Mouse (Mus musculus) forebrain, embryonic 13.5 days (tissue): ENCODE results near the gene Nr1h2. TPM values are rescaled to one million over a fixed set of nuclear protein-coding genes. Genes with fewer than 3 reads are reported as not detected.

Experiments used
- ATAC-seq: fragments of 200-750 bp; cut with Nextera tagmentation; 2 replicates; pipeline ENCODE4 v1.8.0; 2017
- H3K27ac ChIP-seq: fragments of 300-500 bp; sonication (generic); 2 replicates; pipeline ENCODE4 v1.5.1; 2015; ENCODE audit warnings: inconsistent platforms, mild to moderate bottlenecking, moderate library complexity
- H3K27me3 ChIP-seq: fragments of 300-500 bp; sonication (generic); 2 replicates; pipeline ENCODE4 v1.6.1; 2015; ENCODE audit warnings: mild to moderate bottlenecking, inconsistent platforms
- H3K36me3 ChIP-seq: fragments of 300-500 bp; sonication (generic); 2 replicates; pipeline ENCODE4 v1.6.1; 2015; ENCODE audit warnings: mild to moderate bottlenecking, inconsistent platforms; ENCODE audit not compliant: poor library complexity, severe bottlenecking
- H3K4me1 ChIP-seq: fragments of 300-500 bp; sonication (generic); 2 replicates; pipeline ENCODE4 v1.6.1; 2015; ENCODE audit warnings: inconsistent platforms
- H3K4me2 ChIP-seq: fragments of 300-500 bp; sonication (generic); 2 replicates; pipeline ENCODE4 v1.6.1; 2015; ENCODE audit warnings: inconsistent platforms, mild to moderate bottlenecking, moderate library complexity
- H3K4me3 ChIP-seq: fragments of 300-500 bp; sonication (generic); 2 replicates; pipeline ENCODE4 v1.5.1; 2015; ENCODE audit warnings: mild to moderate bottlenecking, inconsistent platforms
- H3K9ac ChIP-seq: fragments of 300-500 bp; sonication (generic); 2 replicates; pipeline ENCODE4 v1.6.1; 2015; ENCODE audit warnings: mild to moderate bottlenecking, inconsistent platforms
- H3K9me3 ChIP-seq: fragments of 300-500 bp; sonication (generic); replicated peaks from 2 replicates; pipeline ENCODE4 v1.6.1; 2016; ENCODE audit warnings: inconsistent platforms
- WGBS: fragments of 180-500 bp; shearing (Covaris S2); methylation state at CpG from one replicate; pipeline ENCODE4 v1.1.7; 2015; 5-methylcytosine and 5-hydroxymethylcytosine counted together
- polyA plus RNA-seq: library from polyadenylated mRNA; unstranded; fragments of >200 nt; fragmentation: Nextera tagmentation; extraction: Ambion mirVana; gene quantifications from 2 replicates; pipeline ENCODE4 v1.2.1, GENCODE M21; 2015

Gene Nr1h2
- polyA plus RNA-seq, 1 experiment from 2014 or later: 76.0 TPM

- WGBS: 48% methylated on average over 8 of the region's 8 CpGs
Observed at GRCm38 (mm10) chr7:44563284-44563683, 9.5 kb upstream of the Nr1h2 start.

GRCm38 (mm10) chr7:44560435-44561400, 7.0 kb upstream of the Nr1h2 start:
- 53% methylated on average over 18 of the region's 18 CpGs for WGBS
- Histone ChIP-seq H3K27ac (no peak overlapping the region), H3K4me3 (no peak overlapping the region), H3K27me3 (0 out of 2 replicates have a peak, but pooled peaks cover 9% of the 10 kb centered on the region), H3K4me1 (no peaks in the 10 kb centered on the region), H3K36me3 (no peaks in the 10 kb centered on the region), H3K9ac (no peak overlapping the region), H3K4me2 (no peak overlapping the region), H3K9me3 (no peaks in the 10 kb centered on the region)
- peak; percentile 70; the same call in 1 of the 2 replicates for ATAC-seq

More at GRCm38 (mm10) chr7:44563284-44563683, 9.5 kb upstream of the Nr1h2 start:
- Histone ChIP-seq H3K9ac (no peak overlapping the region), H3K27ac (no peak overlapping the region), H3K4me3 (no peak overlapping the region), H3K27me3 (0 out of 2 replicates have a peak, but pooled peaks cover 5% of the 10 kb centered on the region), H3K9me3 (no peaks in the 10 kb centered on the region), H3K4me1 (no peaks in the 10 kb centered on the region), H3K36me3 (no peaks in the 10 kb centered on the region), H3K4me2 (no peak overlapping the region)
- no peak for ATAC-seq

GRCm38 (mm10) chr7:44557629-44558028, 3.9 kb upstream of the Nr1h2 start:
- Histone ChIP-seq H3K9me3 (no peaks in the 10 kb centered on the region), H3K36me3 (no peaks in the 10 kb centered on the region), H3K9ac (no peak overlapping the region), H3K4me2 (no peak overlapping the region), H3K4me1 (peaks cover 6% of the 10 kb centered on the region), H3K27ac (no peak overlapping the region), H3K27me3 (peaks cover 9% of the 10 kb centered on the region; the same call in 1 of the 2 replicates), H3K4me3 (no peak overlapping the region)
- WGBS: 66% methylated on average over 2 of the region's 2 CpGs
- ATAC-seq: no peak

GRCm38 (mm10) chr7:44553196-44553764, 471 bp downstream of the Nr1h2 start:
- peak overlapping the region; percentile 63 for H3K9ac ChIP-seq
- peaks cover 9% of the 10 kb centered on the region; the same call in 1 of the 2 replicates for H3K27me3 ChIP-seq
- H3K36me3 ChIP-seq: peaks cover 33% of the 10 kb centered on the region
- H3K9me3 ChIP-seq: no peaks in the 10 kb centered on the region
- H3K4me2 ChIP-seq: peak overlapping the region; percentile 70
- peak overlapping the region; percentile 71 for H3K4me3 ChIP-seq
- peaks cover 11% of the 10 kb centered on the region for H3K4me1 ChIP-seq
- peak; percentile 68 for ATAC-seq
- peak overlapping the region; percentile 90 for H3K27ac ChIP-seq
- WGBS: under 1% methylated on average over 30 of the region's 32 CpGs

- H3K27me3 ChIP-seq: peaks cover 6% of the 10 kb centered on the region; the same call in 1 of the 2 replicates
- no peak for ATAC-seq
- WGBS: 86% methylated on average over 31 of the region's 31 CpGs
- H3K9me3 ChIP-seq: no peaks in the 10 kb centered on the region
- H3K4me2 ChIP-seq: peak overlapping the region; percentile 70
- H3K27ac ChIP-seq: no peak overlapping the region
- peaks cover 33% of the 10 kb centered on the region for H3K36me3 ChIP-seq
- peak overlapping the region; percentile 71 for H3K4me3 ChIP-seq
- H3K4me1 ChIP-seq: peaks cover 20% of the 10 kb centered on the region
- H3K9ac ChIP-seq: peak overlapping the region; percentile 63; the same call in 1 of the 2 replicates
Observed at GRCm38 (mm10) chr7:44552141-44552908, 1.4 kb downstream of the Nr1h2 start.

GRCm38 (mm10) chr7:44551731-44552130, 2.0 kb downstream of the Nr1h2 start:
- H3K27me3 ChIP-seq: peaks cover 6% of the 10 kb centered on the region; the same call in 1 of the 2 replicates
- no peak for ATAC-seq
- WGBS: 85% methylated on average over 22 of the region's 22 CpGs
- no peaks in the 10 kb centered on the region for H3K9me3 ChIP-seq
- peaks cover 33% of the 10 kb centered on the region for H3K36me3 ChIP-seq
- no peak overlapping the region for H3K27ac ChIP-seq
- peaks cover 25% of the 10 kb centered on the region for H3K4me1 ChIP-seq
- no peak overlapping the region for H3K4me2 ChIP-seq
- no peak overlapping the region; the same call in 1 of the 2 replicates for H3K4me3 ChIP-seq
- H3K9ac ChIP-seq: peak overlapping the region; percentile 21; the same call in 1 of the 2 replicates

- H3K27me3 ChIP-seq: peaks cover 6% of the 10 kb centered on the region; the same call in 1 of the 2 replicates
- no peaks in the 10 kb centered on the region for H3K9me3 ChIP-seq
- WGBS: 93% methylated on average over 21 of the region's 21 CpGs
- H3K4me1 ChIP-seq: peaks cover 25% of the 10 kb centered on the region
- no peak overlapping the region for H3K4me2 ChIP-seq
- H3K36me3 ChIP-seq: peaks cover 33% of the 10 kb centered on the region
- H3K27ac ChIP-seq: no peak overlapping the region
- H3K4me3 ChIP-seq: no peak overlapping the region
- no peak overlapping the region for H3K9ac ChIP-seq
- ATAC-seq: no peak
Observed at GRCm38 (mm10) chr7:44551301-44551700, 2.5 kb downstream of the Nr1h2 start.

GRCm38 (mm10) chr7:44550409-44550678, 3.4 kb downstream of the Nr1h2 start:
- ATAC-seq: no peak
- 94% methylated on average over 12 of the region's 12 CpGs for WGBS
- Histone ChIP-seq H3K36me3 (peaks cover 36% of the 10 kb centered on the region), H3K9me3 (no peaks in the 10 kb centered on the region), H3K27me3 (peaks cover 1% of the 10 kb centered on the region; the same call in 1 of the 2 replicates), H3K4me1 (peaks cover 25% of the 10 kb centered on the region), H3K4me3 (no peak overlapping the region), H3K27ac (no peak overlapping the region), H3K9ac (no peak overlapping the region), H3K4me2 (no peak overlapping the region)

- 95% methylated on average over 23 of the region's 23 CpGs for WGBS
- no peaks in the 10 kb centered on the region for H3K9me3 ChIP-seq
- peaks cover 36% of the 10 kb centered on the region for H3K36me3 ChIP-seq
- H3K9ac ChIP-seq: no peak overlapping the region
- no peaks in the 10 kb centered on the region for H3K27me3 ChIP-seq
- H3K4me2 ChIP-seq: no peak overlapping the region
- no peak overlapping the region; the same call in 1 of the 2 replicates for H3K27ac ChIP-seq
- H3K4me1 ChIP-seq: peaks cover 25% of the 10 kb centered on the region
- no peak for ATAC-seq
- H3K4me3 ChIP-seq: no peak overlapping the region
Observed at GRCm38 (mm10) chr7:44549621-44550408, 3.9 kb downstream of the Nr1h2 start.

- Histone ChIP-seq H3K27me3 (no peaks in the 10 kb centered on the region), H3K4me1 (peaks cover 25% of the 10 kb centered on the region), H3K4me3 (peak within 1 kb of the TSS; percentile 67), H3K36me3 (peaks cover 36% of the 10 kb centered on the region), H3K27ac (peak within 1 kb of the TSS; percentile 76), H3K9me3 (no peaks in the 10 kb centered on the region), H3K9ac (peak within 1 kb of the TSS; percentile 74), H3K4me2 (peak within 1 kb of the TSS; percentile 93)
- ATAC-seq: peak; percentile 94
- under 1% methylated on average over 43 of the region's 43 CpGs for WGBS
Observed at GRCm38 (mm10) chr7:44548497-44549087, 5.2 kb downstream of the Nr1h2 start, which contains the start of gene Pold1. TSS of gene Pold1 (minus strand) at chr7:44548849.

- Histone ChIP-seq H3K27ac (no peak overlapping the region), H3K27me3 (no peaks in the 10 kb centered on the region), H3K9me3 (no peaks in the 10 kb centered on the region), H3K4me1 (peaks cover 19% of the 10 kb centered on the region), H3K4me3 (peak overlapping the region; percentile 67), H3K4me2 (peak overlapping the region; percentile 93), H3K9ac (peak overlapping the region; percentile 74), H3K36me3 (peaks cover 39% of the 10 kb centered on the region)
- ATAC-seq: no peak
- 28% methylated on average over 5 of the region's 5 CpGs for WGBS
Observed at GRCm38 (mm10) chr7:44547725-44548124, 6.0 kb downstream of the Nr1h2 start.
